Mouse (Mus musculus): ENCODE measurements around the gene C1ql1. TPM values are rescaled to one million over a fixed set of nuclear protein-coding genes. Genes with fewer than 3 reads are reported as not detected.

C1ql1 gene
- polyA plus RNA-seq, 1 experiment = 4.8 TPM

- TF ChIP-seq EP300 (IDR thresholded peaks at IDR 0.05; ENCODE audit: insufficient read depth, low read depth, low read length) (no peak), POLR2A (IDR thresholded peaks at IDR 0.05; ENCODE audit: insufficient read depth, low read length) (peak; percentile 49)
- Histone ChIP-seq H3K27ac (ENCODE audit: insufficient read depth, low read length) (peak within 1 kb of the TSS; percentile 100), H3K9me3 (replicated peaks; ENCODE audit: control insufficient read depth, insufficient read depth, low read length, poor library complexity, severe bottlenecking) (no peaks in the 10 kb centered on the region), H3K4me3 (ENCODE audit: low read depth, low read length) (peak within 1 kb of the TSS; percentile 94), H3K4me1 (ENCODE audit: control insufficient read depth, insufficient read depth, low read length) (no peaks in the 10 kb centered on the region), H3K9ac (ENCODE audit: low read depth, poor library complexity, severe bottlenecking) (peak within 1 kb of the TSS; percentile 90), H3K36me3 (ENCODE audit: control insufficient read depth, insufficient read depth, low read length, poor library complexity, severe bottlenecking) (peaks cover 26% of the 10 kb centered on the region), H3K27me3 (ENCODE audit: control insufficient read depth, insufficient read depth, low read length, poor library complexity, severe bottlenecking) (no peaks in the 10 kb centered on the region)
These were observed 21.7 kb downstream of the C1ql1 start, which contains the start of gene Kif18b for GRCm38 (mm10) chr11:102924557-102925350. TSS of gene Kif18b (minus strand) at chr11:102925124.

DNA sequence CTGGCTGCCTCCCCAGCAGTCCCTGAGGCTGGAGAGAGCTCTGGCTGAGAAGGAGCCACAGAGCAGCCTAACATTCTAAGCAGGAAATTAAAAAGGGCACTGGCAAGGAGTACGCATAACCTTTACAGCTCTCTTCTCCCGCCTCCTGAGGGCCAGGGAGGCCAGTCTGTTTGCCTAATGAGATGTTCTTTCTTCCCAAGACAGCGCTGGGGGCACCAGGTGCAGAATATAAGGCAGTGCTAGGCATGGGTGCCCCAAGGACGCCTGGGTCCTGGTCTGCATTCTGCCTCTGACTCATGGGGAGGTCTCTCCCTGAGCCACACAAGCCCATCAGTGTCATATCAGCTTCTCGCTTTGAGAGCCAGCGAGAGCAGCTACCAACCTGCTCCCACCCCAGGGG lies 25.0 kb downstream of the C1ql1 start:
- Histone ChIP-seq H3K4me1 (ENCODE audit: control insufficient read depth, insufficient read depth, low read length) (peaks cover 1% of the 10 kb centered on the region), H3K9ac (ENCODE audit: low read depth, poor library complexity, severe bottlenecking) (no peak overlapping the region), H3K27me3 (ENCODE audit: control insufficient read depth, insufficient read depth, low read length, poor library complexity, severe bottlenecking) (no peaks in the 10 kb centered on the region), H3K9me3 (replicated peaks; ENCODE audit: control insufficient read depth, insufficient read depth, low read length, poor library complexity, severe bottlenecking) (no peaks in the 10 kb centered on the region), H3K27ac (ENCODE audit: insufficient read depth, low read length) (no peak overlapping the region), H3K4me3 (ENCODE audit: low read depth, low read length) (no peak overlapping the region), H3K36me3 (ENCODE audit: control insufficient read depth, insufficient read depth, low read length, poor library complexity, severe bottlenecking) (peaks cover 29% of the 10 kb centered on the region)
- TF ChIP-seq CTCF (IDR thresholded peaks at IDR 0.05; ENCODE audit: low read depth, low read length) = no peak
- TF ChIP-seq POLR2A (IDR thresholded peaks at IDR 0.05; ENCODE audit: insufficient read depth, low read length) = no peak
- no peak for TF ChIP-seq EP300 (IDR thresholded peaks at IDR 0.05; ENCODE audit: insufficient read depth, low read depth, low read length)

- Histone ChIP-seq H3K4me3 (ENCODE audit: low read depth, low read length) (no peak overlapping the region), H3K9ac (ENCODE audit: low read depth, poor library complexity, severe bottlenecking) (no peak overlapping the region), H3K9me3 (replicated peaks; ENCODE audit: control insufficient read depth, insufficient read depth, low read length, poor library complexity, severe bottlenecking) (no peaks in the 10 kb centered on the region), H3K36me3 (ENCODE audit: control insufficient read depth, insufficient read depth, low read length, poor library complexity, severe bottlenecking) (peaks cover 60% of the 10 kb centered on the region), H3K4me1 (ENCODE audit: control insufficient read depth, insufficient read depth, low read length) (peaks cover 1% of the 10 kb centered on the region), H3K27ac (ENCODE audit: insufficient read depth, low read length) (no peak overlapping the region), H3K27me3 (ENCODE audit: control insufficient read depth, insufficient read depth, low read length, poor library complexity, severe bottlenecking) (no peaks in the 10 kb centered on the region)
- TF ChIP-seq EP300 (IDR thresholded peaks at IDR 0.05; ENCODE audit: insufficient read depth, low read depth, low read length) (no peak), POLR2A (IDR thresholded peaks at IDR 0.05; ENCODE audit: insufficient read depth, low read length) (no peak), CTCF (IDR thresholded peaks at IDR 0.05; ENCODE audit: low read depth, low read length) (no peak)
These were observed 28.4 kb downstream of the C1ql1 start for GRCm38 (mm10) chr11:102918077-102918476.

GRCm38 (mm10) chr11:102915380-102915779 lies 31.1 kb downstream of the C1ql1 start:
- no peak for TF ChIP-seq EP300 (IDR thresholded peaks at IDR 0.05; ENCODE audit: insufficient read depth, low read depth, low read length)
- TF ChIP-seq POLR2A (IDR thresholded peaks at IDR 0.05; ENCODE audit: insufficient read depth, low read length) = no peak
- no peak for TF ChIP-seq CTCF (IDR thresholded peaks at IDR 0.05; ENCODE audit: low read depth, low read length)
- H3K36me3 ChIP-seq (ENCODE audit: control insufficient read depth, insufficient read depth, low read length, poor library complexity, severe bottlenecking) = peaks cover 64% of the 10 kb centered on the region
- H3K27me3 ChIP-seq (ENCODE audit: control insufficient read depth, insufficient read depth, low read length, poor library complexity, severe bottlenecking) = no peaks in the 10 kb centered on the region
- no peak overlapping the region for H3K9ac ChIP-seq (ENCODE audit: low read depth, poor library complexity, severe bottlenecking)
- H3K9me3 ChIP-seq (replicated peaks; ENCODE audit: control insufficient read depth, insufficient read depth, low read length, poor library complexity, severe bottlenecking) = no peaks in the 10 kb centered on the region
- no peak overlapping the region for H3K27ac ChIP-seq (ENCODE audit: insufficient read depth, low read length)
- H3K4me3 ChIP-seq (ENCODE audit: low read depth, low read length) = no peak overlapping the region
- peaks cover 1% of the 10 kb centered on the region for H3K4me1 ChIP-seq (ENCODE audit: control insufficient read depth, insufficient read depth, low read length)

- H3K36me3 ChIP-seq (ENCODE audit: control insufficient read depth, insufficient read depth, low read length, poor library complexity, severe bottlenecking) = peaks cover 93% of the 10 kb centered on the region
- no peak overlapping the region for H3K9ac ChIP-seq (ENCODE audit: low read depth, poor library complexity, severe bottlenecking)
- no peak overlapping the region for H3K27ac ChIP-seq (ENCODE audit: insufficient read depth, low read length)
- H3K27me3 ChIP-seq (ENCODE audit: control insufficient read depth, insufficient read depth, low read length, poor library complexity, severe bottlenecking) = no peaks in the 10 kb centered on the region
- TF ChIP-seq POLR2A (IDR thresholded peaks at IDR 0.05; ENCODE audit: insufficient read depth, low read length) (no peak), EP300 (IDR thresholded peaks at IDR 0.05; ENCODE audit: insufficient read depth, low read depth, low read length) (no peak), CTCF (IDR thresholded peaks at IDR 0.05; ENCODE audit: low read depth, low read length) (no peak)
- no peaks in the 10 kb centered on the region for H3K9me3 ChIP-seq (replicated peaks; ENCODE audit: control insufficient read depth, insufficient read depth, low read length, poor library complexity, severe bottlenecking)
- no peaks in the 10 kb centered on the region for H3K4me1 ChIP-seq (ENCODE audit: control insufficient read depth, insufficient read depth, low read length)
- H3K4me3 ChIP-seq (ENCODE audit: low read depth, low read length) = no peak overlapping the region
These were observed 35.1 kb downstream of the C1ql1 start for GRCm38 (mm10) chr11:102911376-102911775.

DNA sequence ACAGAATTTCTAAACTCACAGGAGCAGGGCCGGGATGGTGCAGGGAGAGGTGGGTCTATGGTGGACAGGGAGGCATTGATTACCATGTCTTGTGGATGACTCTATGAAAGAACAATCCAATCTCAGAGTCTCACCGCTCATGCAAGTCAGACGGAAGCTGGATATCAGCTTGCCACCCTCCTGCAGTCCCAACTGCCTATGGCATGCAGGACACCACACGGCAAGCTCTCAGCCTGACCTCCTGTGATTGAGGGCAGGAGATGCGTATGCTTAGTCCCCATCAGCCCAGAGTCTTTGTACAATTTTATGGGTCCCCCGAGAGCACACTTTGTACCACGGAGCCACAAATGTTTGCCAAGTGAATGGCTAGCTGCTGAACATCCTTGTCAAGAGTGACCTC lies 42.8 kb downstream of the C1ql1 start:
- Histone ChIP-seq H3K9me3 (replicated peaks; ENCODE audit: control insufficient read depth, insufficient read depth, low read length, poor library complexity, severe bottlenecking) (no peaks in the 10 kb centered on the region), H3K27ac (ENCODE audit: insufficient read depth, low read length) (no peak overlapping the region), H3K27me3 (ENCODE audit: control insufficient read depth, insufficient read depth, low read length, poor library complexity, severe bottlenecking) (no peaks in the 10 kb centered on the region), H3K4me1 (ENCODE audit: control insufficient read depth, insufficient read depth, low read length) (no peaks in the 10 kb centered on the region), H3K9ac (ENCODE audit: low read depth, poor library complexity, severe bottlenecking) (no peak overlapping the region), H3K36me3 (ENCODE audit: control insufficient read depth, insufficient read depth, low read length, poor library complexity, severe bottlenecking) (peaks cover 29% of the 10 kb centered on the region), H3K4me3 (ENCODE audit: low read depth, low read length) (no peak overlapping the region)
- TF ChIP-seq POLR2A (IDR thresholded peaks at IDR 0.05; ENCODE audit: insufficient read depth, low read length) (no peak), EP300 (IDR thresholded peaks at IDR 0.05; ENCODE audit: insufficient read depth, low read depth, low read length) (no peak), CTCF (IDR thresholded peaks at IDR 0.05; ENCODE audit: low read depth, low read length) (no peak)

Data from ES-Bruce4 (cell line).